Mouse (Mus musculus): ENCODE measurements around the gene Pmm1. TPM values are rescaled to one million over a fixed set of nuclear protein-coding genes. Genes with fewer than 3 reads are reported as not detected.
A peak's percentile ranks its signal among the peaks of the same experiment; 100 is the strongest.

Pmm1 gene
- polyA plus RNA-seq, 1 experiment from 2014 or later: 40.6 TPM

GRCm38 (mm10) chr15:81964980-81965545 is 4.3 kb upstream of the Pmm1 start:
- no peak overlapping the region for H3K9ac ChIP-seq (ENCODE audit: low read depth, low read length)
- H3K9me3 ChIP-seq (ENCODE audit: control insufficient read depth, low read length): no peaks in the 10 kb centered on the region
- H3K36me3 ChIP-seq (ENCODE audit: control insufficient read depth, insufficient read depth, low read length): no peaks in the 10 kb centered on the region
- H3K4me3 ChIP-seq (ENCODE audit: low read depth, low read length): no peak overlapping the region
- ATAC-seq (replicated peaks; ENCODE audit: low FRiP score): no peak
- 0 out of 2 replicates have a peak, but pooled peaks cover 2% of the 10 kb centered on the region for H3K4me1 ChIP-seq (replicated peaks; ENCODE audit: control insufficient read depth, insufficient read depth, low read length)
- no peak overlapping the region for H3K4me2 ChIP-seq
- 51% methylated on average over 4 of the region's 4 CpGs for WGBS
- DNase-seq (ENCODE audit: low spot score): no peak
- no peak overlapping the region for H3K27ac ChIP-seq (ENCODE audit: low read depth, low read length)
- H3K27me3 ChIP-seq (replicated peaks; ENCODE audit: control insufficient read depth, insufficient read depth, low read length): no peaks in the 10 kb centered on the region

GRCm38 (mm10) chr15:81964262-81964661 is 3.5 kb upstream of the Pmm1 start:
- WGBS: 56% methylated on average over 1 of the region's 1 CpGs
- Histone ChIP-seq H3K4me2 (no peak overlapping the region), H3K4me3 (ENCODE audit: low read depth, low read length) (no peak overlapping the region), H3K9ac (ENCODE audit: low read depth, low read length) (no peak overlapping the region), H3K36me3 (ENCODE audit: control insufficient read depth, insufficient read depth, low read length) (no peaks in the 10 kb centered on the region), H3K27me3 (replicated peaks; ENCODE audit: control insufficient read depth, insufficient read depth, low read length) (no peaks in the 10 kb centered on the region), H3K27ac (ENCODE audit: low read depth, low read length) (no peak overlapping the region), H3K9me3 (ENCODE audit: control insufficient read depth, low read length) (no peaks in the 10 kb centered on the region), H3K4me1 (replicated peaks; ENCODE audit: control insufficient read depth, insufficient read depth, low read length) (no peaks in the 10 kb centered on the region)
- DNase-seq (ENCODE audit: low spot score) (no peak), ATAC-seq (replicated peaks; ENCODE audit: low FRiP score) (no peak)

GRCm38 (mm10) chr15:81961078-81961451 is 335 bp upstream of the Pmm1 start:
- no peaks in the 10 kb centered on the region for H3K9me3 ChIP-seq (ENCODE audit: control insufficient read depth, low read length)
- peak overlapping the region; percentile 72 for H3K4me3 ChIP-seq (ENCODE audit: low read depth, low read length)
- peaks cover 5% of the 10 kb centered on the region for H3K4me1 ChIP-seq (replicated peaks; ENCODE audit: control insufficient read depth, insufficient read depth, low read length)
- ATAC-seq (replicated peaks; ENCODE audit: low FRiP score) (peak; percentile 57), DNase-seq (ENCODE audit: low spot score) (no peak)
- H3K4me2 ChIP-seq: peak overlapping the region; percentile 100
- WGBS: under 1% methylated on average over 8 of the region's 8 CpGs
- 0 out of 2 replicates have a peak overlapping the region, but pooled peaks have one; percentile 76 for H3K9ac ChIP-seq (ENCODE audit: low read depth, low read length)
- H3K27ac ChIP-seq (ENCODE audit: low read depth, low read length): no peak overlapping the region; the same call in 1 of the 2 replicates
- H3K36me3 ChIP-seq (ENCODE audit: control insufficient read depth, insufficient read depth, low read length): no peaks in the 10 kb centered on the region
- H3K27me3 ChIP-seq (replicated peaks; ENCODE audit: control insufficient read depth, insufficient read depth, low read length): no peaks in the 10 kb centered on the region

- Histone ChIP-seq H3K9me3 (ENCODE audit: control insufficient read depth, low read length) (no peaks in the 10 kb centered on the region), H3K27ac (ENCODE audit: low read depth, low read length) (no peak overlapping the region), H3K4me1 (replicated peaks; ENCODE audit: control insufficient read depth, insufficient read depth, low read length) (peaks cover 5% of the 10 kb centered on the region), H3K36me3 (ENCODE audit: control insufficient read depth, insufficient read depth, low read length) (no peaks in the 10 kb centered on the region; the same call in 1 of the 2 replicates), H3K4me2 (peak overlapping the region; percentile 100; the same call in 1 of the 2 replicates), H3K27me3 (replicated peaks; ENCODE audit: control insufficient read depth, insufficient read depth, low read length) (no peaks in the 10 kb centered on the region), H3K9ac (ENCODE audit: low read depth, low read length) (no peak overlapping the region; the same call in 1 of the 2 replicates), H3K4me3 (ENCODE audit: low read depth, low read length) (no peak overlapping the region)
- ATAC-seq (replicated peaks; ENCODE audit: low FRiP score): no peak
- WGBS: 65% methylated on average over 3 of the region's 3 CpGs
- no peak for DNase-seq (ENCODE audit: low spot score)
Measured at GRCm38 (mm10) chr15:81958906-81959305, 1.8 kb downstream of the Pmm1 start.

GRCm38 (mm10) chr15:81957598-81957997 is 3.1 kb downstream of the Pmm1 start:
- 83% methylated on average over 11 of the region's 11 CpGs for WGBS
- Histone ChIP-seq H3K4me1 (replicated peaks; ENCODE audit: control insufficient read depth, insufficient read depth, low read length) (peaks cover 5% of the 10 kb centered on the region), H3K4me2 (no peak overlapping the region), H3K27ac (ENCODE audit: low read depth, low read length) (no peak overlapping the region), H3K9me3 (ENCODE audit: control insufficient read depth, low read length) (no peaks in the 10 kb centered on the region), H3K4me3 (ENCODE audit: low read depth, low read length) (no peak overlapping the region), H3K36me3 (ENCODE audit: control insufficient read depth, insufficient read depth, low read length) (no peaks in the 10 kb centered on the region; the same call in 1 of the 2 replicates), H3K9ac (ENCODE audit: low read depth, low read length) (no peak overlapping the region), H3K27me3 (replicated peaks; ENCODE audit: control insufficient read depth, insufficient read depth, low read length) (no peaks in the 10 kb centered on the region)
- ATAC-seq (replicated peaks; ENCODE audit: low FRiP score) (no peak), DNase-seq (ENCODE audit: low spot score) (no peak)

GRCm38 (mm10) chr15:81956457-81956856 is 4.3 kb downstream of the Pmm1 start:
- Histone ChIP-seq H3K27me3 (replicated peaks; ENCODE audit: control insufficient read depth, insufficient read depth, low read length) (no peaks in the 10 kb centered on the region), H3K9ac (ENCODE audit: low read depth, low read length) (no peak overlapping the region), H3K9me3 (ENCODE audit: control insufficient read depth, low read length) (no peaks in the 10 kb centered on the region), H3K27ac (ENCODE audit: low read depth, low read length) (no peak overlapping the region), H3K4me3 (ENCODE audit: low read depth, low read length) (no peak overlapping the region), H3K4me2 (no peak overlapping the region), H3K4me1 (replicated peaks; ENCODE audit: control insufficient read depth, insufficient read depth, low read length) (peaks cover 5% of the 10 kb centered on the region), H3K36me3 (ENCODE audit: control insufficient read depth, insufficient read depth, low read length) (no peaks in the 10 kb centered on the region; the same call in 1 of the 2 replicates)
- 54% methylated on average over 8 of the region's 8 CpGs for WGBS
- ATAC-seq (replicated peaks; ENCODE audit: low FRiP score) (no peak), DNase-seq (ENCODE audit: low spot score) (no peak)

GRCm38 (mm10) chr15:81955414-81955813 is 5.3 kb downstream of the Pmm1 start:
- Histone ChIP-seq H3K27me3 (replicated peaks; ENCODE audit: control insufficient read depth, insufficient read depth, low read length) (no peaks in the 10 kb centered on the region), H3K27ac (ENCODE audit: low read depth, low read length) (no peak overlapping the region), H3K9me3 (ENCODE audit: control insufficient read depth, low read length) (no peaks in the 10 kb centered on the region), H3K9ac (ENCODE audit: low read depth, low read length) (no peak overlapping the region), H3K36me3 (ENCODE audit: control insufficient read depth, insufficient read depth, low read length) (no peaks in the 10 kb centered on the region; the same call in 1 of the 2 replicates), H3K4me3 (ENCODE audit: low read depth, low read length) (no peak overlapping the region), H3K4me2 (no peak overlapping the region), H3K4me1 (replicated peaks; ENCODE audit: control insufficient read depth, insufficient read depth, low read length) (peaks cover 5% of the 10 kb centered on the region)
- DNase-seq (ENCODE audit: low spot score) (no peak), ATAC-seq (replicated peaks; ENCODE audit: low FRiP score) (no peak)
- WGBS: 93% methylated on average over 15 of the region's 15 CpGs

- WGBS: 90% methylated on average over 6 of the region's 6 CpGs
- no peak overlapping the region for H3K4me2 ChIP-seq
- no peak overlapping the region for H3K27ac ChIP-seq (ENCODE audit: low read depth, low read length)
- ATAC-seq (replicated peaks; ENCODE audit: low FRiP score) (no peak), DNase-seq (ENCODE audit: low spot score) (no peak)
- H3K9me3 ChIP-seq (ENCODE audit: control insufficient read depth, low read length): no peaks in the 10 kb centered on the region
- H3K9ac ChIP-seq (ENCODE audit: low read depth, low read length): no peak overlapping the region
- no peaks in the 10 kb centered on the region for H3K27me3 ChIP-seq (replicated peaks; ENCODE audit: control insufficient read depth, insufficient read depth, low read length)
- peaks cover 5% of the 10 kb centered on the region for H3K4me1 ChIP-seq (replicated peaks; ENCODE audit: control insufficient read depth, insufficient read depth, low read length)
- no peak overlapping the region for H3K4me3 ChIP-seq (ENCODE audit: low read depth, low read length)
- no peaks in the 10 kb centered on the region; the same call in 1 of the 2 replicates for H3K36me3 ChIP-seq (ENCODE audit: control insufficient read depth, insufficient read depth, low read length)
Measured at GRCm38 (mm10) chr15:81954716-81955115, 6.0 kb downstream of the Pmm1 start.

- ATAC-seq (replicated peaks; ENCODE audit: low FRiP score): no peak
Measured at GRCm38 (mm10) chr15:81954151-81954583, 6.6 kb downstream of the Pmm1 start.

More at GRCm38 (mm10) chr15:81954151-81954583, 6.6 kb downstream of the Pmm1 start:
- Histone ChIP-seq H3K27me3 (replicated peaks; ENCODE audit: control insufficient read depth, insufficient read depth, low read length) (no peaks in the 10 kb centered on the region), H3K9me3 (ENCODE audit: control insufficient read depth, low read length) (no peaks in the 10 kb centered on the region), H3K9ac (ENCODE audit: low read depth, low read length) (no peak overlapping the region), H3K36me3 (ENCODE audit: control insufficient read depth, insufficient read depth, low read length) (no peaks in the 10 kb centered on the region; the same call in 1 of the 2 replicates), H3K27ac (ENCODE audit: low read depth, low read length) (no peak overlapping the region), H3K4me3 (ENCODE audit: low read depth, low read length) (no peak overlapping the region), H3K4me1 (replicated peaks; ENCODE audit: control insufficient read depth, insufficient read depth, low read length) (peaks cover 6% of the 10 kb centered on the region), H3K4me2 (no peak overlapping the region)
- no peak for DNase-seq (ENCODE audit: low spot score)
- 94% methylated on average over 9 of the region's 9 CpGs for WGBS
